Mouse (Mus musculus): ENCODE measurements around the gene Dusp9. TPM values are rescaled to one million over a fixed set of nuclear protein-coding genes. Genes with fewer than 3 reads are reported as not detected.

Gene Dusp9
- polyA plus RNA-seq, 1 experiment from 2014 or later, result 23.5 TPM

DNA sequence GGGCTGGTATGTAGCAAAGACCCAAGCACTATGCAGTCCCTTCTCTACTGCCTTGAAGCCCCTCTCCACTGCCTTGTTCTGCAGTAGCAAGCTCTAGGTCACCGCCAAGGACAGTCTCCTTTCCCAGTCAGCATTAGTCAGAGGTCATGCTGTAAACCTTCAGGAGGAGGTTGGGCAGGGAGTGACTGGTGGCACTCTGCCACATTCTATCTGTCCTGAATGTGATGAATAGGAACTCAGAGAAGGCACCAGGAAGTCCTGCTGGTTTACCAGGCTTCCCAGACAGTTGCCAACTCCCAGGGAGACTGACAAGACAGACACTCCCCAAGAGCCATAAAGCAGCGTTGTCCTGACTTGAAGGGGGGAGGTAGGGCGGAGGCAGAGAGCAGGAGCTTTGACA, 46.4 kb downstream of the Dusp9 start:
- Histone ChIP-seq H3K9ac (ENCODE audit: low read depth, low read length) (no peak overlapping the region), H3K36me3 (ENCODE audit: insufficient read depth, low read length) (0 out of 2 replicates have a peak, but pooled peaks cover 6% of the 10 kb centered on the region), H3K4me2 (ENCODE audit: low read length) (no peak overlapping the region), H3K27ac (no peak overlapping the region), H3K4me1 (replicated peaks; ENCODE audit: insufficient read depth, low read length) (no peaks in the 10 kb centered on the region), H3K9me3 (replicated peaks; ENCODE audit: low read length) (no peaks in the 10 kb centered on the region), H3K4me3 (replicated peaks; ENCODE audit: low read depth, low read length) (no peak overlapping the region), H3K27me3 (ENCODE audit: insufficient read depth, low read length) (no peaks in the 10 kb centered on the region)
- 0 out of 2 replicates have a peak, but pooled peaks have one; percentile 33 for ATAC-seq (replicated peaks; ENCODE audit: low FRiP score, low read depth)
- WGBS, result 45% methylated on average over 3 of the region's 3 CpGs
- no peak for TF ChIP-seq CTCF (IDR thresholded peaks at IDR 0.05; ENCODE audit: low read depth)
- DNase-seq (ENCODE audit: low spot score), result no peak

DNA sequence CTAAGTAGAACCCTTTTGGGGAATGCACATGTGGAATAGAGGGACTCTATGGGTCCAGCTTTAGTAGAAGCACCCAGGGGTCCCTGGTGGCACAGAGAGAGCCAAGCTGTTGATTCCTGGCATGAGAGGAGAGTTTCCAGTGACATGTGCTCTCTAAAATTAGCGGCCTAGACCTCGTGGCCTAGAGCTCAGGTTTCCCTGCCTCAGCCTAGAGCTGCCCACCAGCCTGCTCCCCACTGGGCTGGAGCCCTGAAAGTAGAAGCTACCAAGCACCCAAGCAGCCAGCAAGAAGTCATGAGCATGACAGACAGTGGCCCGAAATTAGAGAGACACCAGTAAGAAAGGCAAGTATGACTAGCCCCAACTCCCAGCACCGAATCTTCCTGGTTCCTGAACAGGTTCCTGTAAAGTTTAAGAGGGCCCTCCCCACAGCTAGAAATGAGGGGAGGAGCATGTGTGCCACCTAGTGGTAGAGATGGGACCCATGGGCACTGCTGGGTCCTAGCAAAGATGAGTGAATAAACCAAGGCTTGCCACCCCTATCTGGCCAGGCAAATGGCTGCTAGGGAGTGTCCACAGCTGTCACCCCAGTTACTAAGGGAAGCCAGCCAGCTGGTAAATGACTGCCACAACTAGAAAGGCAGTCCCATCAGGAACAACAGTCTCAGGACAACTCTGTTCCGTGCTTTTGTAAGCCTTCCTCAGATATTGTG, 51.9 kb downstream of the Dusp9 start:
- TF ChIP-seq CTCF (IDR thresholded peaks at IDR 0.05; ENCODE audit: low read depth), result peak; percentile 74
- WGBS, result 65% methylated on average over 5 of the region's 5 CpGs
- H3K9me3 ChIP-seq (replicated peaks; ENCODE audit: low read length), result no peaks in the 10 kb centered on the region
- peak; percentile 60 for DNase-seq (ENCODE audit: low spot score)
- 0 out of 2 replicates have a peak, but pooled peaks cover 6% of the 10 kb centered on the region for H3K36me3 ChIP-seq (ENCODE audit: insufficient read depth, low read length)
- no peak; the same call in 1 of the 2 replicates for ATAC-seq (replicated peaks; ENCODE audit: low FRiP score, low read depth)
- H3K4me3 ChIP-seq (replicated peaks; ENCODE audit: low read depth, low read length), result no peak overlapping the region
- H3K9ac ChIP-seq (ENCODE audit: low read depth, low read length), result no peak overlapping the region
- H3K4me2 ChIP-seq (ENCODE audit: low read length), result no peak overlapping the region
- no peaks in the 10 kb centered on the region for H3K27me3 ChIP-seq (ENCODE audit: insufficient read depth, low read length)
- no peaks in the 10 kb centered on the region for H3K4me1 ChIP-seq (replicated peaks; ENCODE audit: insufficient read depth, low read length)
- no peak overlapping the region for H3K27ac ChIP-seq

Other genes starting within 250 kb of the Dusp9 start
- gene Gm18336, start 240.7 kb upstream of the Dusp9 start, polyA plus RNA-seq (2015; fragmentation: Nextera tagmentation; extraction: Ambion mirVana), result not detected in 2 replicates
- gene Zfp92, start 228.3 kb upstream of the Dusp9 start, polyA plus RNA-seq (2015; fragmentation: Nextera tagmentation; extraction: Ambion mirVana), result 0.04 and 0.05 TPM in 2 replicates
- gene Trex2, start 204.1 kb upstream of the Dusp9 start, polyA plus RNA-seq (2015; fragmentation: Nextera tagmentation; extraction: Ambion mirVana), result 0.12 and 0.18 TPM in 2 replicates
- 40.3 and 49.3 TPM in 2 replicates for gene Haus7, start 180.4 kb upstream of the Dusp9 start, polyA plus RNA-seq (2015; fragmentation: Nextera tagmentation; extraction: Ambion mirVana)
- 90.4 and 93.4 TPM in 2 replicates for gene Bgn, start 155.8 kb upstream of the Dusp9 start, polyA plus RNA-seq (2015; fragmentation: Nextera tagmentation; extraction: Ambion mirVana)
- 0.11 and 0.22 TPM in 2 replicates for gene Atp2b3, start 136.3 kb upstream of the Dusp9 start, polyA plus RNA-seq (2015; fragmentation: Nextera tagmentation; extraction: Ambion mirVana)
- 15.7 and 18.7 TPM in 2 replicates for gene Pnck, start 20.7 kb downstream of the Dusp9 start, polyA plus RNA-seq (2015; fragmentation: Nextera tagmentation; extraction: Ambion mirVana)
- 12.0 and 12.2 TPM in 2 replicates for gene Slc6a8, start 33.7 kb downstream of the Dusp9 start, polyA plus RNA-seq (2015; fragmentation: Nextera tagmentation; extraction: Ambion mirVana)
- gene Bcap31, start 76.8 kb downstream of the Dusp9 start, polyA plus RNA-seq (2015; fragmentation: Nextera tagmentation; extraction: Ambion mirVana), result 285 and 288 TPM in 2 replicates
- 12.3 and 14.1 TPM in 2 replicates for gene Abcd1, start 77.2 kb downstream of the Dusp9 start, polyA plus RNA-seq (2015; fragmentation: Nextera tagmentation; extraction: Ambion mirVana)
- 0.14 and 0.15 TPM in 2 replicates for gene Plxnb3, start 117.7 kb downstream of the Dusp9 start, polyA plus RNA-seq (2015; fragmentation: Nextera tagmentation; extraction: Ambion mirVana)
- gene Srpk3, start 135.0 kb downstream of the Dusp9 start, polyA plus RNA-seq (2015; fragmentation: Nextera tagmentation; extraction: Ambion mirVana), result 2.4 TPM in 2 replicates
- 256 and 265 TPM in 2 replicates for gene Idh3g, start 147.5 kb downstream of the Dusp9 start, polyA plus RNA-seq (2015; fragmentation: Nextera tagmentation; extraction: Ambion mirVana)
- 260 and 283 TPM in 2 replicates for gene Ssr4, start 147.6 kb downstream of the Dusp9 start, polyA plus RNA-seq (2015; fragmentation: Nextera tagmentation; extraction: Ambion mirVana)
- 0.37 and 0.48 TPM in 2 replicates for gene Pdzd4, start 185.6 kb downstream of the Dusp9 start, polyA plus RNA-seq (2015; fragmentation: Nextera tagmentation; extraction: Ambion mirVana)